Mouse (Mus musculus) CD4-positive, CD25-positive, alpha-beta regulatory T cell, adult 2 months (primary cell): ENCODE measurements around the gene Igfbp1.
A peak's percentile ranks its signal among the peaks of the same experiment; 100 is the strongest.
"Not testable (repeated sequence)": the region's sequence is repeated elsewhere in the genome, so short reads cannot be mapped to it uniquely, and the experiment has no call there.

Experiments used
- DNase-seq: peaks from one replicate; pipeline ENCODE4 v3.0.0-alpha.2; 2012; ENCODE audit warnings: low read depth, low spot score

Gene Igfbp1

GRCm38 (mm10) chr11:7194432-7195311 is 2.9 kb upstream of the Igfbp1 start:
- DNase-seq: no peak

GRCm38 (mm10) chr11:7195312-7195685 is 2.3 kb upstream of the Igfbp1 start:
- DNase-seq: no peak

GRCm38 (mm10) chr11:7198006-7198405 is 424 bp downstream of the Igfbp1 start:
- DNase-seq: no peak

- no peak for DNase-seq
These were observed 1.1 kb downstream of the Igfbp1 start for GRCm38 (mm10) chr11:7198481-7199256.

GRCm38 (mm10) chr11:7199736-7200392 is 2.3 kb downstream of the Igfbp1 start:
- peak; percentile 56 for DNase-seq

- DNase-seq: no peak
These were observed 2.8 kb downstream of the Igfbp1 start for GRCm38 (mm10) chr11:7200393-7200783.

- DNase-seq: no peak
These were observed 4.6 kb downstream of the Igfbp1 start for GRCm38 (mm10) chr11:7202206-7202605.

GRCm38 (mm10) chr11:7203846-7204245 is 6.3 kb downstream of the Igfbp1 start:
- DNase-seq: no peak

GRCm38 (mm10) chr11:7210343-7210742 is 12.8 kb downstream of the Igfbp1 start:
- peak; percentile 40 for DNase-seq

- DNase-seq: no peak
These were observed 13.6 kb downstream of the Igfbp1 start for GRCm38 (mm10) chr11:7211211-7211610.

- DNase-seq: no peak
These were observed 14.7 kb downstream of the Igfbp1 start for GRCm38 (mm10) chr11:7212126-7212798.

- no peak for DNase-seq
These were observed 15.5 kb downstream of the Igfbp1 start for GRCm38 (mm10) chr11:7213161-7213500.

GRCm38 (mm10) chr11:7213501-7214341 is 16.1 kb downstream of the Igfbp1 start, which contains the start of gene Igfbp3:
Gene Igfbp3, minus strand, starts transcription at chr11:7213923.
- DNase-seq: no peak

- no peak for DNase-seq
These were observed 16.7 kb downstream of the Igfbp1 start for GRCm38 (mm10) chr11:7214342-7214660.

- no peak for DNase-seq
These were observed 17.2 kb downstream of the Igfbp1 start for GRCm38 (mm10) chr11:7214761-7215160.

GRCm38 (mm10) chr11:7215703-7216102 is 18.1 kb downstream of the Igfbp1 start:
- no peak for DNase-seq

GRCm38 (mm10) chr11:7221826-7222225 is 24.2 kb downstream of the Igfbp1 start:
- not testable (repeated sequence) for DNase-seq

- no peak for DNase-seq
These were observed 28.6 kb downstream of the Igfbp1 start for GRCm38 (mm10) chr11:7226200-7226599.

- DNase-seq: no peak
These were observed 29.4 kb downstream of the Igfbp1 start for GRCm38 (mm10) chr11:7226810-7227550.

- no peak for DNase-seq
These were observed 30.5 kb downstream of the Igfbp1 start for GRCm38 (mm10) chr11:7228107-7228506.
